Mouse (Mus musculus) 3T3-L1 (cell line): Measurements from ENCODE around the gene Gm20388.

Experiments used
- DNase-seq: peaks from one replicate; pipeline ENCODE4 v3.0.0-alpha.2; 2015; ENCODE audit warnings: low read depth, low spot score

The Gm20388 gene

GRCm38 (mm10) chr8:121477851-121478547, 1567.4 kb downstream of the Gm20388 start:
- peak; percentile 46 for DNase-seq

GRCm38 (mm10) chr8:121479144-121479543, 1568.5 kb downstream of the Gm20388 start:
- no peak for DNase-seq

- DNase-seq = no peak
Measured at GRCm38 (mm10) chr8:121480411-121481031, 1569.9 kb downstream of the Gm20388 start.

GRCm38 (mm10) chr8:121484072-121484782, 1573.6 kb downstream of the Gm20388 start:
- no peak for DNase-seq

GRCm38 (mm10) chr8:121491633-121492032, 1581.0 kb downstream of the Gm20388 start:
- no peak for DNase-seq

GRCm38 (mm10) chr8:121497621-121498020, 1587.0 kb downstream of the Gm20388 start:
- DNase-seq = no peak

GRCm38 (mm10) chr8:121511751-121512150, 1601.1 kb downstream of the Gm20388 start:
- DNase-seq = no peak

GRCm38 (mm10) chr8:121513429-121513828, 1602.8 kb downstream of the Gm20388 start:
- DNase-seq = peak; percentile 82

GRCm38 (mm10) chr8:121525111-121525818, 1614.6 kb downstream of the Gm20388 start:
- DNase-seq = no peak

GRCm38 (mm10) chr8:121526811-121527550, 1616.3 kb downstream of the Gm20388 start:
- DNase-seq = no peak

- DNase-seq = no peak
Measured at GRCm38 (mm10) chr8:121527751-121528150, 1617.1 kb downstream of the Gm20388 start.

- no peak for DNase-seq
Measured at GRCm38 (mm10) chr8:121528790-121529189, 1618.1 kb downstream of the Gm20388 start.

GRCm38 (mm10) chr8:121530639-121531038, 1620.0 kb downstream of the Gm20388 start:
- no peak for DNase-seq

- peak; percentile 27 for DNase-seq
Measured at GRCm38 (mm10) chr8:121532381-121532780, 1621.7 kb downstream of the Gm20388 start.

- no peak for DNase-seq
Measured at GRCm38 (mm10) chr8:121541862-121542261, 1631.2 kb downstream of the Gm20388 start.

GRCm38 (mm10) chr8:121542901-121543300, 1632.3 kb downstream of the Gm20388 start:
- no peak for DNase-seq

- no peak for DNase-seq
Measured at GRCm38 (mm10) chr8:121544276-121544785, 1633.7 kb downstream of the Gm20388 start, which contains the start of gene 1700018B08Rik. 1700018B08Rik (minus strand) TSS chr8:121544320.

GRCm38 (mm10) chr8:121544936-121545335, 1634.3 kb downstream of the Gm20388 start:
- DNase-seq = no peak

GRCm38 (mm10) chr8:121547132-121547531, 1636.5 kb downstream of the Gm20388 start:
- peak; percentile 75 for DNase-seq

- no peak for DNase-seq
Measured at GRCm38 (mm10) chr8:121550056-121550455, 1639.4 kb downstream of the Gm20388 start.
